Mouse (Mus musculus) myocyte (in vitro differentiated cells): Measurements from ENCODE around the gene Rbm20. TPM values are rescaled to one million over a fixed set of nuclear protein-coding genes. Genes with fewer than 3 reads are reported as not detected.
A peak's percentile ranks its signal among the peaks of the same experiment; 100 is the strongest.

Experiments
- H3K27me3 ChIP-seq: one replicate; pipeline ENCODE4 v1.6.1; 2011; ENCODE audit not compliant: control insufficient read depth, insufficient read depth, insufficient read length
- H3K36me3 ChIP-seq: one replicate; pipeline ENCODE4 v1.6.1; 2011; ENCODE audit not compliant: control insufficient read depth, insufficient read depth
- H3K4me2 ChIP-seq: one replicate; pipeline ENCODE4 v1.6.1; 2011; ENCODE audit warnings: low read depth, control low read depth
- H3K4me3 ChIP-seq: one replicate; pipeline ENCODE4 v1.5.1; 2011; ENCODE audit warnings: mild to moderate bottlenecking, control low read depth, moderate library complexity
- H3K79me2 ChIP-seq: one replicate; pipeline ENCODE4 v1.6.1; 2011; ENCODE audit not compliant: control insufficient read depth, insufficient read depth
- H3ac ChIP-seq: one replicate; pipeline ENCODE4 v1.6.1; 2011; ENCODE audit not compliant: control insufficient read depth, insufficient read length
- CEBPB ChIP-seq: IDR thresholded peaks from 2 replicates; pipeline ENCODE4 v1.6.1; 2011; ENCODE audit warnings: mild to moderate bottlenecking, moderate library complexity; ENCODE audit not compliant: poor library complexity, insufficient read depth, severe bottlenecking
- E2F4 ChIP-seq: IDR thresholded peaks from one replicate; pipeline ENCODE4 v1.6.1; 2011; ENCODE audit warnings: mild to moderate bottlenecking, control low read depth, moderate library complexity; ENCODE audit not compliant: insufficient read depth
- MAX ChIP-seq: IDR thresholded peaks from one replicate; pipeline ENCODE4 v1.6.1; 2011; ENCODE audit warnings: low read depth, mild to moderate bottlenecking, control low read depth
- MYOD1 ChIP-seq, 3 experiments: IDR thresholded peaks; one replicate each; pipeline ENCODE4 v1.6.1; 2011; ENCODE audit warnings: control low read depth in 2 of 3, low read depth in 2 of 3, mild to moderate bottlenecking in 2 of 3, moderate library complexity in 1 of 3; ENCODE audit not compliant: insufficient read length in 2 of 3, control insufficient read depth in 1 of 3
- MYOG ChIP-seq, 3 experiments: IDR thresholded peaks; one replicate each; pipeline ENCODE4 v1.6.1; 2011; ENCODE audit warnings: control low read depth in 2 of 3, low read depth in 2 of 3, mild to moderate bottlenecking in 2 of 3; ENCODE audit not compliant: insufficient read length in 2 of 3, control insufficient read depth in 1 of 3, insufficient read depth in 1 of 3
- POLR2A ChIP-seq: IDR thresholded peaks from one replicate; pipeline ENCODE4 v1.6.1; 2011; ENCODE audit warnings: low read depth, mild to moderate bottlenecking, control low read depth, moderate library complexity; ENCODE audit not compliant: insufficient read length
- POLR2AphosphoS2 ChIP-seq: IDR thresholded peaks from one replicate; pipeline ENCODE4 v1.6.1; 2011; ENCODE audit warnings: low read depth, control low read depth; ENCODE audit not compliant: insufficient read length
- REST ChIP-seq: IDR thresholded peaks from one replicate; pipeline ENCODE4 v1.6.1; 2011; ENCODE audit warnings: mild to moderate bottlenecking, control low read depth, moderate library complexity; ENCODE audit not compliant: insufficient read depth, insufficient read length
- SRF ChIP-seq: IDR thresholded peaks from one replicate; pipeline ENCODE4 v1.6.1; 2011; ENCODE audit warnings: low read depth; ENCODE audit not compliant: control insufficient read depth, insufficient read length
- TCF12 ChIP-seq: IDR thresholded peaks from one replicate; pipeline ENCODE4 v1.6.1; 2011; ENCODE audit warnings: mild to moderate bottlenecking, control low read depth; ENCODE audit not compliant: poor library complexity, insufficient read depth, severe bottlenecking
- TCF3 ChIP-seq: IDR thresholded peaks from one replicate; pipeline ENCODE4 v1.6.1; 2011; ENCODE audit warnings: low read depth, control low read depth; ENCODE audit not compliant: insufficient read length
- USF1 ChIP-seq: IDR thresholded peaks from one replicate; pipeline ENCODE4 v1.6.1; 2011; ENCODE audit warnings: low read depth, mild to moderate bottlenecking, control low read depth, moderate library complexity
- polyA plus RNA-seq: library from polyadenylated mRNA; unstranded; fragments of >200 nt; fragmentation: generic; extraction: Trizol; gene quantifications from one replicate; pipeline ENCODE4 v1.2.1, GENCODE M21; 2012; ENCODE audit warnings: missing spikeins

Rbm20 gene
- polyA plus RNA-seq, 1 experiment = 35.4 TPM

GRCm38 (mm10) chr19:53748236-53748775, 71.2 kb downstream of the Rbm20 start:
- no peak overlapping the region for H3K4me3 ChIP-seq
- no peaks in the 10 kb centered on the region for H3K27me3 ChIP-seq
- H3ac ChIP-seq = no peak overlapping the region
- peaks cover 28% of the 10 kb centered on the region for H3K79me2 ChIP-seq
- H3K36me3 ChIP-seq = peaks cover 11% of the 10 kb centered on the region
- TF ChIP-seq MYOD1 (IDR thresholded peaks at IDR 0.05; ENCODE audit: control insufficient read depth in 1 of 3, insufficient read length in 2 of 3, low read depth in 2 of 3) (no peak), USF1 (no peak), TCF12 (no peak), MAX (no peak), POLR2A (no peak), E2F4 (no peak), TCF3 (no peak), CEBPB (no peak), REST (no peak)
- no peak overlapping the region for H3K4me2 ChIP-seq

GRCm38 (mm10) chr19:53749326-53749725, 72.2 kb downstream of the Rbm20 start:
- no peak for TF ChIP-seq USF1
- TF ChIP-seq TCF3 = no peak
- TF ChIP-seq MYOD1 (IDR thresholded peaks at IDR 0.05; ENCODE audit: control insufficient read depth in 1 of 3, insufficient read length in 2 of 3, low read depth in 2 of 3) = no peak
- TF ChIP-seq REST = no peak
- no peak for TF ChIP-seq TCF12
- no peak for TF ChIP-seq MAX
- TF ChIP-seq CEBPB = no peak
- TF ChIP-seq MYOG (IDR thresholded peaks at IDR 0.05; ENCODE audit: control insufficient read depth in 1 of 3, insufficient read depth in 1 of 3, insufficient read length in 2 of 3, low read depth in 2 of 3) = no peak
- no peak for TF ChIP-seq POLR2A
- TF ChIP-seq POLR2AphosphoS2 = no peak
- Histone ChIP-seq H3ac (no peak overlapping the region), H3K79me2 (peaks cover 18% of the 10 kb centered on the region), H3K4me3 (no peak overlapping the region), H3K36me3 (peaks cover 11% of the 10 kb centered on the region), H3K27me3 (no peaks in the 10 kb centered on the region), H3K4me2 (no peak overlapping the region)

- Histone ChIP-seq H3K4me2 (no peak overlapping the region), H3K79me2 (peaks cover 5% of the 10 kb centered on the region), H3K27me3 (no peaks in the 10 kb centered on the region), H3ac (no peak overlapping the region), H3K4me3 (no peak overlapping the region), H3K36me3 (peaks cover 11% of the 10 kb centered on the region)
- TF ChIP-seq E2F4 = no peak
- no peak for TF ChIP-seq MAX
- no peak for TF ChIP-seq SRF
- peak in 2 of 3 experiments; percentile 50 to 70 for TF ChIP-seq MYOG (IDR thresholded peaks at IDR 0.05; ENCODE audit: control insufficient read depth in 1 of 3, insufficient read depth in 1 of 3, insufficient read length in 2 of 3, low read depth in 2 of 3)
- no peak for TF ChIP-seq TCF12
- TF ChIP-seq MYOD1 (IDR thresholded peaks at IDR 0.05; ENCODE audit: control insufficient read depth in 1 of 3, insufficient read length in 2 of 3, low read depth in 2 of 3) = peak in 2 of 3 experiments; percentile 36 to 58
- TF ChIP-seq POLR2A = no peak
- TF ChIP-seq REST = no peak
- no peak for TF ChIP-seq USF1
- no peak for TF ChIP-seq CEBPB
- no peak for TF ChIP-seq TCF3
- no peak for TF ChIP-seq POLR2AphosphoS2
These were observed 74.5 kb downstream of the Rbm20 start for GRCm38 (mm10) chr19:53751420-53752185.

GRCm38 (mm10) chr19:53752993-53753392, 75.9 kb downstream of the Rbm20 start:
- Histone ChIP-seq H3K4me3 (no peak overlapping the region), H3K27me3 (no peaks in the 10 kb centered on the region), H3K79me2 (peaks cover 9% of the 10 kb centered on the region), H3ac (no peak overlapping the region), H3K4me2 (no peak overlapping the region), H3K36me3 (peaks cover 11% of the 10 kb centered on the region)
- TF ChIP-seq SRF (no peak), REST (no peak), TCF3 (no peak), MAX (no peak), MYOD1 (IDR thresholded peaks at IDR 0.05; ENCODE audit: control insufficient read depth in 1 of 3, insufficient read length in 2 of 3, low read depth in 2 of 3) (no peak), CEBPB (no peak), POLR2AphosphoS2 (no peak)
